Mouse (Mus musculus): Measurements from ENCODE around the gene Nfyb.
A peak's percentile ranks its signal among the peaks of the same experiment; 100 is the strongest.

Nfyb gene

DNA sequence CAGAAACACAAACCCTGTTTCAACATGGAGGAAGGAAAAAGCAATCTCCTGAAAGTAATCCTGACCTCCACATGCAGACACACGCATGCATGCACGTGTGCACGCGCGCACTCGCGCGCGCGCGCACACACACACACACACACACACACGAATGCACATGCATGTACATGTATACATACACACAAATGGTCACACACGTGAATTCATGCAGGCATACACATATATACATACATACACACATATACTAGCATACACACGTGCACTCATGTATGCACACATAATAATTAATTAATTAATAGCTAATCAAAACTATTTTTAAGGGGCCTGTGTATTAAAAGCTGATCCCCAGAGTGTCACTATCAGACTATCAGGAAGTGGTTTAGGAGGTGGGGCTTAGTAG, 15.9 kb upstream of the Nfyb start:
- no peak for DNase-seq (ENCODE audit: low spot score in 2 of 2)

DNA sequence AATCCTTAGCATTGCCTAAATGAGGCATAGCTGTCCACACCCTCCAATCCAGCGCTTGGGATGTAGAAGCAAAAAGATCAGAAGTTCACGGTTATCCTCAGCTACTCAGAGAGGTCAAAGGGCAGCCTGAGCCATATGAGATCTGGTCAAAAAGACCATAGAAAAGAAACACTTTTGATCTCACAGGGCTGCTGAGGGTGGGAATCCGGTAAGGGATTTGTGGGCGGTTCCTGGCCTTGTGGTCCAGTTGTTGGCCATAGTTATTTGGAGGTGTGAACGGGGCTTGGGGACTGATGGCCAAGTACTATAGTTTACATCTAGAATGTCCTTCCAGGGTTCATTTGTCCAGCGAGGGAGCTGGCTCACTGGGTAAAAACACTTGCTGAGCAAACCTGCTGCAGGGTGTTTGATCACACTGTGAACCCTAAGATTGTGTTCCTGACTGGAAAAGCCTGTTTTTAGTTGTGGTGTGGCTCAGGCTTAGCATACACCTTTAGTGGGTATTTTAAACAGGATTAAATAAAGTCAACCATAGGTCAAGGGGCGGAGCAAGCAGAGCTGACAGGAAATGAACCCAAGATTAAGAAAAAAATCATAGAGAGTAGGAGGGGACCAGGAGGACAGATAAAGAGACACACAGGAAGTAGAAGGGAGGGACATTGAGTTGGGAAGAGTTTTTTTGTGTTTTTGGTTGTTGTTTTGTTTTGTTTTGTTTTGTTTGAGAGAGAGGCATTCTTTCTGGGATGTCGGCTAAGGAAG, 15.0 kb upstream of the Nfyb start:
- DNase-seq (ENCODE audit: low spot score in 2 of 2), result no peak

DNA sequence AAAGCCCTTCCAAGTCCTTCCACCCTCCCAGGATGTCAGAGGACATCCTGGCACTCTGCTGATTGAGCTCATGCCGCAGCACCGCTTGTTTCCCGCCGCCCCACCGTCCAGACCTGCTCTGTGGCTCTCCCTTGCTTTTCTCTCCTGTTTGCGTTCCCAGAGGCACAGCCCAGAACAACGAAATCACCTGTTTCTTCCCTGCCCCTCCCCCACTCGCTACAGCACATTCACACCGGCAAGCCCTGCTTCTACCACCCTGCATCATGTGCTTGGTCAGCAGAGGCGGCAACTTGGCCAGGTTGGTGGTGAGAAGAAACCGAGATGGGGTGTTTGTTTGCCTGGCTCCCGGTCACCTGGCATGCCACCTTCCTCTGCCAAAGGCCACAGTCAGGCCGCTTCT, 13.9 kb upstream of the Nfyb start:
- DNase-seq (ENCODE audit: low spot score in 2 of 2), result no peak

DNA sequence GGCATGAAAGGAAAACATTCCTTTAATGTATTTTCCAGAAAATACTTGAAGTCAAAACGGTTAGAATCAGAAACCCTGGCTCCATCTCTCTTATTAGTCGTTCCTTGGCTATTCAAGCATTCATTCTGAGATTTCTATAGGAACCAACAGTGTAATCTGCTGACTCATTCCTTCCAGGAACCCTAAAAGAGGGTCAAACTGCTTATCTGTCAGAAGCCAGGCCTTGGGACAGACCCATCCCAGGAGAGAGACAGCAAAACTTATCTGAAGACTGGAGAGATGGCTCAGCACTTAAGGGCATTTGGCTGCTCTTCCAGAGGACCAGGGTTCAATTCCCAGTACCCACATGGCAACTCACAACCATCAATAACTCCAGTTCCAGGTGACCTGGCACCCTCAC, 13.1 kb upstream of the Nfyb start:
- no peak for DNase-seq (ENCODE audit: low spot score in 2 of 2)

DNA sequence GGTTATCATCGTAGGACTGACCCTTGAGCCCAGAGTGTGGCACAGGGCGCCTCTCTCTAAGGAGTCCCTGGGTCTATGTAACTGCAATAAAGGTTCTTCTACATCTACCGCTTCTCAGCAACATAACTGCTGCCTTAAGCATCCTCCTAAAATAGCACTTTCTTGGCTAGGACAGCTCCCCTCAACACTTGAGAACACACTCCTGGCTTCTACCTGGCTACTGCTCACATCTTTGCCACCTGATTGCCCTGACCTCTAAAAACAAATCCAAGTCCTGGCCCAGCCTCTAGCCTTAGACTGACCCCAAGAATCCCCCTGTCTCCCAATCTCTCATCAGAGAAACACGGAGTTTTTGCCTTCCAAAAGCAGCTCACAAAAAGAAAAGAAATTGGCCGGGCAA, 10.9 kb upstream of the Nfyb start:
- DNase-seq (ENCODE audit: low spot score in 2 of 2), result no peak

DNA sequence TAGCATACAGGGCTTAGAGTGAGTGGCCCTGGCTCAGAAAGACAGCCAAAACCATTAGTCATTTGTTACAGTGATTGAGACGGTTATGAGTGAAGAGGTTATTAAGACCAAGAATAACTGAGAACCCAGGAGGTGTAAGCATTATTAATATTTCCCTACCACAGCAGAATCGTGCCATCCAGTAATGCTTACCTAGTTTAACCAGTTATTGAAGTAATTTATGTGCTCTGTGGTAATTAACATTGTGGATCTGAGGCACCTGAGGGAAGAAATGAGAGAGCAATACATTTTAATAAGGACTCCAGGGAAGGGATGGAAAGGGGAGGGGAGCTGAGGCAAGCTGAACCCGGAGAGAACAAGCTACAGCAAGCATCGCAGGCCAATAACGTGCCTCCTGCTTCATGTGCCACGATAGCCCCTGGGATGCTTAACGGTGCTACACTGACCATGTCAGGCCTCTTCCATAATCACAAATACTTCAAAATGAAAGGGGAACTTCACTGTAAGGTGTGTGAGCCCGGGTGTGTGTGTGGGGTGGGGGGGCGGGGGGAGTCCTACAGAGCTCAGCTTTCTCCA, 7.7 kb upstream of the Nfyb start:
- no peak for DNase-seq (ENCODE audit: low spot score in 2 of 2)

DNA sequence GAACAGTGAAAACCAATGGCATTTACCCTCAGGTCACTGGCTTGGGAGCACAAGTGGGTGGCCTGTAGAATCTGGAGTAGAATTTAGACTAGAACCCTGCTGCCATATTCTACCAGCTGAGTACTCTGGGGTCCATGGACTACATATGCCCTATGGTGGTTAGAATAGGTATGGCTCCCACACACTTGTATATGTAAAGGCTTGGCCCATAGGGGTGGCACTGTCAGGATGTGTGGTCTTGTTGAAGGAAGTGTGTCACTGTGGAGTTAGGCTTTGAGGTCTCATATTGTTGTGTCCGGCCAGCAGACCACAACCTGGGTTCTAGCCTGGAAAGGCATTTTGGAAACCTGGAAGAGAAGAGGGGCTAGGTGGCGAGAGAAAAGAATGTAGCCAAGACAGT, 6.8 kb upstream of the Nfyb start:
- no peak for DNase-seq (ENCODE audit: low spot score in 2 of 2)

DNA sequence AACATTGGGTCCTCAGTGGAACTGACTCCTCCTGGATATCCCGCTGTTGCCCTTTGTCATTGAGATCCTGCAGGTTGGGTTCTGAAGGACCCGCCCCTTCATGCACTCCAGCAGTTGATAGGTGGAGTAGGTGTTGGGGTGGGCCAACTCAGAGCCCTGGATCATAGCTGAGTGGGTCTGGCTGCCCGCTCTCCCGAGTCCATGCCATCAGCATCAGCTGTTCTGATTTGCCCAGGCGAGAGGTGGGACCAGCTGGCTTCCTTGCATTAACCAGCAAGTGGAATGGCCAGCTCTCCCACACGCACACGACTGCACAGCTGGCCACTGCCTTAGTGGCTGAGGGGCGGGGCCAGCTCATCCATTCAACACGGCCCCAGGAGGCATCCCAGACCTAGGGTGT, 5.0 kb upstream of the Nfyb start:
- DNase-seq (ENCODE audit: low spot score in 2 of 2), result no peak

DNA sequence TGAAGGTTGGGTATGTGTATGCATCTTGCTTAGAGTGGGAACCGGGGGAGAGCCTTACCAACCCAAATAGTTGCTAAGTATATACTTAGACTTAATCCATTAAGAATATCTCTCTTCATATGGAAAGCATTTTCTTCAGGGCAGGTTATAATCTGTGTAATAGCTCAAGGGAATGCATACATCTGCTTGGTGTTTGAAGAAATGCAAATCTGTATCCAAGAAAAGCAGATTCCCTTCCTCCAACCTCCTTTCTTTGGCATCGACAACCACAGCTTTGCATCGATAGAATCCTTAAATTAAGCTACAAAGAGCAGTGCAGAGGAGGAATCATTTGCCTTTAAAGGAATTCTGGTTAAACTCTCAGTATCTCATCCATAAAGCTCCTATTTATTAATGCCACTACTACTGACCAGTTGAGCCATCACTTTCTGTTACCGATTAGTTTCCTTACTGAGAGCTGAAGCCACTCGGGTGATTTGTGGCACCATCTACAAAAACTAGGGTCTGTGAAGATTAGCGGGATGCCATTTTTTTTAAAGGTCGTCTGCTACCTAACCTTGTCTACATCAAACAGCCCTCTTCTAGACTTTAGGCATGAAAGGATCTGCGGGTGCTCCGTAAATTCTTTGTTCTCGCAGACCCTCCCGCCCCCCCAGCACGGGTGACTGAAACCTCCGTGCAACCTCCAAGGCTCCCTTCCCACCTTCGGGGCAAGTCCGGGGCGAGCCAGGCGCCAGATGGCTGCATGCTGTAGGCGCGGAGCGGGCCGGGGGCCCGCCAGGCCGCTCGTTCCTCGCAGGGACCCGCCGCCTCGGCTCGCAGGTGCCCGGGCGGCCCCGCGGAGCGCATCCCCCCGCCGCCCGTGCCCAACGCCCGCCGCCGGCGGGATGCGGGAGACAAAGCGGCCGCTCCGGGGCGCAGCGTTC, 925 bp downstream of the Nfyb start:
- DNase-seq (ENCODE audit: low spot score in 2 of 2), result peak; percentile 44 to 78

DNA sequence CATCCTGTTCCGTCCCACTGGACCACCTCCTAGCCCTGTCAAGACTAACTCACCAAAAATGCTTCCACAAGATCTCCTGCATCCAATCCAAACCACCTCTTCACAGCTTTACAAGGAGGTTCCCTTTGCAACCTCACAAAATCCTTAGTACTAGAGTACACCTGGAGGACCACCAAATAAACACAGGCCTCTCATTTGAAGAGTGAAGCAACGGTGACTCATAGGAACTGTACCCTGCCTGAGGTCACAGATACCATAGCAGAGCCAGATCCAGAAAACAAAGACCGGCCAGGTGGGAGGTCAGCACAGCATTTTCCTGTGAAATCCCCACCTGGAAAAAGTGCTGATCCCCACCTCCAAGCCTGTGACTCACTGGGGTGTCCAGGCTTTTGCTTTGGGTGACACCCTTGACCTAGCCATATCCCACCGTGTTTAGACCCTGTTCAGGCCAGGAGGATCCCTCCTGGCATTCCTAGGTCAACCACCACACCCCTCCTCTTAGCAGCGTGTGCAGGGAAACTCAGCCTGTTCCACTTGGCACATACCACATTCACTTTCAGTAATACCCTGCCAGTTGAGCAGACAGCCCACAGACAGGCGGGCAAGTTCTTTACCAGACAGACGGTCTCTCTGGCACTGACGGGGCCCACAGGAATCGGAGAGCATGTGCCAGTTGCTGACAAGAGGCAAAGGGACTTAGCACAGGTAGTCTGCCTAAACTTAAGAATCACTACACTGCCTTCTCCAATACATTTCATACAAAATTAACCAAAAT, 2.7 kb downstream of the Nfyb start:
- no peak for DNase-seq (ENCODE audit: low spot score in 2 of 2)

DNA sequence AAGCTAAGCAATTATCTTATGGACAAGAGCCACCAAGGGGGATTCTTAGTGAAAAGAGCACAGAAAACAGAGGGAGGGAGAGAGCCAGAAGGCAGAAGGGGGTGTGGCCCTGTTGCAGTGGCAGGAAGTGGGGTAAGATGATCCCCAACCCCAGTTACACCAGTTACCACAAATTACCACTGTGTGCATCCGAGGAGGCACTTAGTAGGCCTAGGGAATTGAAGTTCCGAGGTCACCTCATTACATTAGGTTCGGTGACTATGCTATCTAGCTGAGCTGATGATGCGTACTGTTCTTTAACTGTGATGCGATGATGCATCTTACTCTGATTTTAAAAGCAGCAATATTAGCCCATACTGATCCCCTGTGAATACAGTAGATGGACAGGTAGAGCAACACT, 4.2 kb downstream of the Nfyb start:
- DNase-seq (ENCODE audit: low spot score in 2 of 2), result no peak

DNA sequence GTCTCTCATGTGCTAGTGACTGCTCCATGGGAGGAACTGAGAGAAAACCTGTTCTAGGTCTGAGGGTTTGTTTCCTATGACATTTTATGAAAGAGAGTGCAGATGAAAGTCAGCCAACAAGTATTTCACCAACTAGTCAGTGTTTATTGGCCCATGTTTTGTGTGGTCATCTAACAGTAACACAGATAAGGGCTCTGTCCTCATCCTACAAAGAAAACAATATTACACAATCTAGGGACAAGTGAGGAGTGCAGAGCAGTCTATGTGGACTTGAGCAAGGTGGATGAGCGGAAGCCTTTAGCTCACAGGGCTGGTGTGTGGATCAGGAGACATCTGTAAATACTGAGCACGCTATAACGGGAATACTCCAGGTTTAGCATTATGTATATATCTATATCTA, 5.1 kb downstream of the Nfyb start:
- no peak for DNase-seq (ENCODE audit: low spot score in 2 of 2)

DNA sequence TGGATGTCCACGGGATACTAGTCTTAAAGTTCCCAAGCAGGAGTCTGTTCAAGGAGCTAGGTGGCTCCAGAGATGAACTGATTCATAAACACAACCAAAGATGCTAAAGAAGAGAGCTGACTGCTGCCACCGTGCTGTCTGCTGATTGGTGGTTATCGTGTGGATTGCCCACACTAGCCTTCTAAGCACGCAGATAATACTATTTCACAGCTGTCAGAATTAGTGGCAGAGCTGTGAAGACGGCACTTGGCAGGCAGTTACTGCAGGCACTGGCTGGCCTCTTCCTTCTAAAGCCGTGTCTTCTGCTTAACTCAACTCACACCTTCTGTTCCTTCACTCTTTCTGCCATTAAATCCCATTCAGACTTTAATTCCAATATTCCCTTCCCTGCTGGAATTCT, 5.6 kb downstream of the Nfyb start:
- DNase-seq (ENCODE audit: low spot score in 2 of 2), result no peak

DNA sequence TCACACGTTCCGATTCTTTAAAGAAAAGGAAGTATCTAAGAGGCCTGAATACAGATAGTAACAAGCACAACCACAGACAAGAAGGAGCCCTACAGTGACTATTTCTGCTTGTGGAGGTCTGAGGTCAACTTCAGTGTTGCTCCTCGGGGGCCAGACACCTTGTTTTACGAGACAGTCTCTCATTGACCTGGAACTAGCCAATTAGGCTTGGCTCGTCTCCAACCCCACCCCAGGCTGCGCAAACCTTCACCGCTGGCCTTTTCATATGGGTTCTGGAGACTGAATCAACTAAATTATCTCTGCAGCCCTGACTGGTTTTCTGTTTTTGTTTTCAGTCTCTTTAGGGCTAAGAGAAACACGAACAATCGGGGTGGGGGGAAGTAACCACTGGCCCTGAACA, 6.6 kb downstream of the Nfyb start:
- DNase-seq (ENCODE audit: low spot score in 2 of 2), result no peak

DNA sequence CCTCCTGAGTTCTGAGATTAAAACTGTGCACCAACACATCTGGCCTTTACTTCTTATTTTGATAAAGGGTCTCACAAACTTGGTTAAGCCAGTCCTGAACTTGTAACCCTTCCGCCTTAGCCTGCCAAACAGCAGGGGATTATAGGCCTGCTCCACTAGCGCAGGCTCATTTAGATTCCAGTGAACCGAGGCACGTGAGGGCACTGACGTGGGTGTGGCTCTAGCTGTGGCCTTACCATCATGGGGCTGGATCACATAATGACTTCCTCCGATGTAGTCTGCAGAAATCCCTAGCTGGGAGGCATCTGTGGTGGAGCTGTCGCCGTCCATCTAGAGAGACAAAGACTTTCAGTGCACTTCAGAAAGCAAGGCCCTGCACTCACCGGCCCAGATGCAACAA, 7.5 kb downstream of the Nfyb start:
- no peak for DNase-seq (ENCODE audit: low spot score in 2 of 2)

DNA sequence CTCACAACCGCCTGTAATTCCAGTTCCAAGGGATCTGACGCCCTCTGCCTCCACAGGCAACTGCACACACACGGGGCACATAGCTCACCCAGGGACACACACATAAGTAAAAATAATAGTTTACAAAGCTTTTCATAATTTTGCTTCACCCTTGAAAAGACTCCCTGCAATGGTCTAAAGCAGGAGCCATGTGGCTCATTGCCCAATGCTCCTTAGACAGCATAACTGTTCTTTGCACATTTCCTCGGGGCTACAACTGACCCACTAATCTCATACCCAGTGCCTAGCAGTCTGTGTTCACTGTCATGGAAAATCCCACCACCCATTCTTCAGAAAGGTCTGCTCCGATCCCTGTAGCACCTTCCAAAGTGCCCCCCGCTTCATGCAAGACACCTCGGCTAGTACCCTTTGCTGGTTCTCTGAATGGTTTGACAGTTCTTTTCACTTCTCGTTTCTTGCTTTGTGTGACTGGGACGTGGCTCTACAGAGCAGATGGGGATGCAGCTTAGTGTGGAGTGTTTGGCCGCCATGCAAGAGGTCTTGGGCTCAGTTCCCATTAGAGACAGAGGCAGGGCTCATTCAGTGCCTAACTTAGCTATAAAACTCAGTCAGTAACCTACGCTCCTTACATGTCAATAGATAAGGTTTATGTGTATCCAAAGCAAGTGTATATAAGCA, 8.6 kb downstream of the Nfyb start:
- DNase-seq (ENCODE audit: low spot score in 2 of 2), result no peak

DNA sequence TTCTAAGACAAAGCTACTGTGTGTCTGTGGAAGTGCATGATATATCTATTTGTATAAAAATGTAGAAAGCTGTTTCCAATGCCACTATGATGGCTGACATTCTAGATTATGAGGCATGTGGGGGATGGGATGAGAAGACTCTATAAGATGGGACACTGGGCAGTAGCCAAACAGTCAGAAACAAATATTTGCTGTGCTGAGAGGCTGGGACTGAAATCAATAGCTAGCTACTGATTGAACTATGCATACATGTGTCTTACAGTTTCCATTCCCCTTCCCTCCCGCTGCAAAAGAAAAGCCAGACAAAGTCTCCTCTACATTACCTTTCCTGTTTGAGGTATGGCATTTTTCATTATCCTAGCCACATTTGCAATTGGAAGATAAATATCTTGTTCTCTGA, 9.3 kb downstream of the Nfyb start:
- no peak for DNase-seq (ENCODE audit: low spot score in 2 of 2)

DNA sequence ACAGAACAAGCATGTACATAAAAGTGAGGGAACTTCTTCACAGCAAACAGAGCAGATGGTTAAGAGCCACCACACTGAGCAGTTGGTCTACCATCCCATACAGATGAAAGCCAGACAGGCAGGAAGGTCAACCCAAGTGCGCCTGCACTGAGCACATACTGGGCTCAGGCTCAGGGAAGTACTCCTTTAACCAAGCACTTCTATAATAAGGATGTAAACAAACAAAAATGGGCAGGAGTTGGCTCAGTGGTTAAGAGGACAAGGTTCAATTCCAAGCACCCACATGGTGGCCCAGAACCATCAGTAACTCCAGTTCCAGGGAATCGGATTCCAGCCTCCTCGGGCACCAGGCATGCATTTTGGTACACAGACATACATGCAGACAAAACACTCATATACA, 11.0 kb downstream of the Nfyb start:
- no peak for DNase-seq (ENCODE audit: low spot score in 2 of 2)

DNA sequence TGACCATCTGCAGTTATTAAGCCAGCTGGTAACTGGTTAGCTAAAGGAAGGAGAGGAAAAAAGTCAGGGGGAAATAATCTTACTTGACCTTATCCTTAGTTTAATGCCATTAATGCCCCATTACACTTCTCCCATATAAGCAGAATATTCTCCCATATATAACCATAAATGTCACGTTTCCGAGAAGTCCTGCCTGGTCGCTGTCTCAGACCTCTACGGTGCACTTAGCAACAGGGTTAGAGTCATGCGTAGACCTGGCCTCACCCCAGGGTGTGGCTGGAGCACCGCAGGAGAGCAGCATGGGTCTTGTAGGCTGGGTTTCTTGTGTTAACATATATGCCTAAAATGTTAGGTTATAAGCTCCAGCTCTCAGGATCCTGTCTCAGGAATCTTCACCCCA, 13.2 kb downstream of the Nfyb start:
- DNase-seq (ENCODE audit: low spot score in 2 of 2), result no peak

DNA sequence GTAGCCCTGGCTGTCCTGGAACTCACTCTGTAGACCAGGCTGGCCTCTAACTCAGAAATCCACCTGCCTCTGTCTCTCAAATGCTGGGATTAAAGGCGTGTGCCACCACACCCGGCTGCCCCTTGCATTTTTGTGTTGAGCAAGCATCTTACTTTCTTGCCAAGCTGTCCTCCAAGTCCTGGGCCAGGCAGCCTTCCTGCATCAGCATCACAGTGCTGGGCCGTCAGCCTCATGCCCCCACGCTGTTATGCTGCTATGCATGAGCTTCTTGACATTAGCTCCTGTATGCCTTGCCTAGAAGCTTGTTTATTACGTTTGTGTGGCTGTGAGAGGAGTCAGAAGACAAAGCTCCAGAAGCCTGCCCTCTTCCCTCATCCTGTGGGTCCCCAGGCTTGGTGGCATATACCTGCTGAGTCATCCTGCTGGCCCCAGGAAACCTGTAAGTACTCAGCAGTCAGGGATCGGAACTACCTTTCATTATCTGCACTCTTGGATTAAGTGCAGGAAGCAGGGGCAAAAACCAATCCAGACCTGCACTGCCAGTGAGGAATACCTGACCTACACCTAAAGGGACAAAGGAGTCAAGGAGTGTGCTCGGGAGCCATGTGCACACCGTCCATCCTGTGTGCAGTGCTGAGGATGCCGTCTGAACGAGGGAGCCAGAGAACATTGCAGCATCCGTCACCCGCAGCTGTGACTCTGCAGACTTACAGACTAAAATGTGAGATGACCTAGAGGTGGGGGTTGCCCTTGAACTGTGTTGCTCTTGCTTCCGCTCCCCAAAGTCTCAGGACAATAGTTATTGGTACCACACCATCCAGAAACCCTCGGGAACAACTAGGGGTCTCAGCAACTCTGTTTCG, 16.7 kb downstream of the Nfyb start:
- no peak for DNase-seq (ENCODE audit: low spot score in 2 of 2)

DNA sequence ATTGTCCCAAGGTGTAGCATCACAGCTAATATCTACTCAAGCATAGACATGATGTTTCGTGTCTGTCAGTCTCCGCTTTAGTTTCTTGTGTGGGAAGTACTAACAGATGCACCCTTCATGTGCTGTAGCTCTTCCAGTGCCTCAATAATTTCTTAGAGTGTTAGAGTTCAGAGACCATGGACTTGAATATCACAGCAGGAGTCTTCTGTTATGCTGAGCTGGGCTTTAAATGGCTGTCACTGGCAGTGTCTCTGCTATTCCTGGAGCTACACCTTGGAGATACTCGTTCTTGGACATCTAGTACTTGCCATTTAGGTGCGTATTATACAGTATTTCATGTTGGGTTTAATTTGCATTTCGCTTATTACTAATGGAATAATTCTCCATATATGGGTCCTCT, 18.6 kb downstream of the Nfyb start:
- DNase-seq (ENCODE audit: low spot score in 2 of 2), result no peak
